In genomic region chr12:17324549-17325470, GRCm38 (mm10) we compare ENCODE assay signal across 8 mouse cellular contexts. TPM values are rescaled to one million over a fixed set of nuclear protein-coding genes. Genes with fewer than 3 reads are reported as not detected.
DNase-seq lines count a peak whose midpoint lies in the region; ATAC-seq and TF ChIP-seq lines count a peak whose summit lies in the region.

No protein-coding gene starts in this region.

- H3K36me3 ChIP-seq in heart, embryonic 10.5 days = no peaks in the 10 kb centered on the region
- H3K36me3 ChIP-seq in forebrain, embryonic 11.5 days (ENCODE audit: control insufficient read depth, insufficient read depth, low read length) = no peaks in the 10 kb centered on the region
- no peaks in the 10 kb centered on the region for H3K36me3 ChIP-seq in lung, embryonic 14.5 days (ENCODE audit: insufficient read depth)

- H3K4me2 ChIP-seq in forebrain, embryonic 11.5 days (ENCODE audit: low read depth, low read length, severe bottlenecking) = peak overlapping the region; percentile 79
- peak overlapping the region; percentile 75 for H3K4me2 ChIP-seq in lung, embryonic 14.5 days

- H3K27me3 ChIP-seq in heart, embryonic 10.5 days (ENCODE audit: insufficient read depth, poor library complexity, severe bottlenecking) = peaks cover 56% of the 10 kb centered on the region
- H3K27me3 ChIP-seq in forebrain, embryonic 11.5 days (ENCODE audit: control insufficient read depth, insufficient read depth, low read length) = peaks cover 22% of the 10 kb centered on the region
- peaks cover 35% of the 10 kb centered on the region for H3K27me3 ChIP-seq in lung, embryonic 14.5 days (ENCODE audit: insufficient read depth, low read length)

- H3K4me1 ChIP-seq in heart, embryonic 10.5 days = peaks cover 12% of the 10 kb centered on the region
- H3K4me1 ChIP-seq in forebrain, embryonic 11.5 days (replicated peaks; ENCODE audit: control insufficient read depth, insufficient read depth, low read length) = no peaks in the 10 kb centered on the region; the same call in 1 of the 2 replicates
- H3K4me1 ChIP-seq in lung, embryonic 14.5 days (ENCODE audit: insufficient read depth) = no peaks in the 10 kb centered on the region

- H3K9ac ChIP-seq in forebrain, embryonic 11.5 days (ENCODE audit: low read length) = peak overlapping the region; percentile 33; the same call in 1 of the 2 replicates
- H3K9ac ChIP-seq in lung, embryonic 14.5 days = peak overlapping the region; percentile 43

- DNase-seq in heart, embryonic 10.5 days (ENCODE audit: low spot score) = no peak
- DNase-seq in heart, postnatal 36 days = no peak
- DNase-seq in Muller cell, postnatal 12 days (ENCODE audit: inconsistent ontology term) = peak; percentile 40
- peak; percentile 60 for DNase-seq in forebrain, embryonic 11.5 days (ENCODE audit: low spot score)
- peak; percentile 47 to 53 for DNase-seq in kidney, adult 8-10 months
- peak; percentile 35 for DNase-seq in lung, embryonic 14.5 days
- peak; percentile 24 to 31 for DNase-seq in right cerebral cortex, adult 2 months (ENCODE audit: low spot score in 2 of 2)
- DNase-seq in ovary, postnatal 10 days (ENCODE audit: low spot score) = no peak

- peak; percentile 49 for ATAC-seq in forebrain, embryonic 11.5 days (replicated peaks; ENCODE audit: low FRiP score)
- peak; percentile 66 for ATAC-seq in lung, embryonic 14.5 days (ENCODE audit: insufficient read depth)

- peak overlapping the region; percentile 64 for H3K4me3 ChIP-seq in heart, embryonic 10.5 days
- peak overlapping the region; percentile 38 for H3K4me3 ChIP-seq in forebrain, embryonic 11.5 days (ENCODE audit: low read depth, low read length)
- H3K4me3 ChIP-seq in lung, embryonic 14.5 days (ENCODE audit: low read depth, low read length) = peak overlapping the region; percentile 43

- intact Hi-C loops in heart, postnatal 36 days (cut with DNase I) = no loop called here

- 5% methylated on average over 51 of the region's 51 CpGs for WGBS in heart, embryonic 10.5 days
- 4% methylated on average over 48 of the region's 51 CpGs for WGBS in forebrain, embryonic 11.5 days
- 3% methylated on average over 51 of the region's 51 CpGs for WGBS in lung, embryonic 14.5 days

- TF ChIP-seq CTCF in lung, embryonic 14.5 days (IDR thresholded peaks at IDR 0.05; ENCODE audit: low read depth) = no peak

- peak overlapping the region; percentile 38; the same call in 1 of the 2 replicates for H3K27ac ChIP-seq in heart, embryonic 10.5 days
- H3K27ac ChIP-seq in forebrain, embryonic 11.5 days (ENCODE audit: low read depth, low read length) = no peak overlapping the region
- no peak overlapping the region for H3K27ac ChIP-seq in lung, embryonic 14.5 days (ENCODE audit: low read depth)

- no peaks in the 10 kb centered on the region for H3K9me3 ChIP-seq in heart, embryonic 10.5 days
- H3K9me3 ChIP-seq in forebrain, embryonic 11.5 days (ENCODE audit: control insufficient read depth, low read length) = no peaks in the 10 kb centered on the region
- no peaks in the 10 kb centered on the region for H3K9me3 ChIP-seq in lung, embryonic 14.5 days (ENCODE audit: low read depth, low read length)

RNA-seq across cellular contexts. Expression of gene Atp6v1c2, which starts 4.3 kb away (rescaled TPM):
- polyA plus RNA-seq in heart, embryonic 10.5 days (2016; fragmentation: Nextera tagmentation; extraction: Ambion mirVana) = 0.43 and 0.69 TPM in 2 replicates
- total RNA-seq in heart, postnatal 36 days (2021) = not detected
- polyA plus RNA-seq in forebrain, embryonic 11.5 days (2014; fragmentation: Nextera tagmentation; extraction: Ambion mirVana) = 0.39 and 0.96 TPM in 2 replicates
- 0.97 and 1.0 TPM in 2 replicates for polyA plus RNA-seq in lung, embryonic 14.5 days (2014; fragmentation: Nextera tagmentation; extraction: Ambion mirVana)

RNA-seq across cellular contexts. Expression of gene Nol10, which starts 23.4 kb away (rescaled TPM):
- 20.0 and 25.6 TPM in 2 replicates for polyA plus RNA-seq in heart, embryonic 10.5 days (2016; fragmentation: Nextera tagmentation; extraction: Ambion mirVana)
- 1 to 10 TPM; 6.8 to 7.8 TPM for total RNA-seq in heart, postnatal 36 days (2021)
- 33.7 and 36.1 TPM in 2 replicates for polyA plus RNA-seq in forebrain, embryonic 11.5 days (2014; fragmentation: Nextera tagmentation; extraction: Ambion mirVana)
- 27.0 and 30.0 TPM in 2 replicates for polyA plus RNA-seq in lung, embryonic 14.5 days (2014; fragmentation: Nextera tagmentation; extraction: Ambion mirVana)

RNA-seq across cellular contexts. Expression of gene Pdia6, which starts 58.5 kb away (rescaled TPM):
- 595 and 738 TPM in 2 replicates for polyA plus RNA-seq in heart, embryonic 10.5 days (2016; fragmentation: Nextera tagmentation; extraction: Ambion mirVana)
- total RNA-seq in heart, postnatal 36 days (2021) = 100 to 1,000 TPM in 1 of 2 experiments, 10 to 100 TPM in 1; 98.3 to 112 TPM
- polyA plus RNA-seq in forebrain, embryonic 11.5 days (2014; fragmentation: Nextera tagmentation; extraction: Ambion mirVana) = 511 and 517 TPM in 2 replicates
- 676 and 706 TPM in 2 replicates for polyA plus RNA-seq in lung, embryonic 14.5 days (2014; fragmentation: Nextera tagmentation; extraction: Ambion mirVana)

Comparison
In these comparisons a context has a peak if more than half of its experiments do, and no peak if none do; other contexts are left out.
1. DNase-seq: peak in Muller cell, postnatal 12 days (single experiment), forebrain, embryonic 11.5 days (single experiment), kidney, adult 8-10 months (2 of 2), lung, embryonic 14.5 days (single experiment) and right cerebral cortex, adult 2 months (2 of 2); none in heart, embryonic 10.5 days (single experiment), heart, postnatal 36 days (0 of 2) and ovary, postnatal 10 days (single experiment).
2. Peak in every context shown above with its lines, with median percentiles within 50 percentile points of each other: H3K4me3 ChIP-seq.